Mouse (Mus musculus): ENCODE measurements around the gene Zdhhc20. TPM values are rescaled to one million over a fixed set of nuclear protein-coding genes. Genes with fewer than 3 reads are reported as not detected.
"Not testable (repeated sequence)": the region's sequence is repeated elsewhere in the genome, so short reads cannot be mapped to it uniquely, and the experiment has no call there.

The Zdhhc20 gene
- polyA plus RNA-seq, 1 experiment from 2014 or later, result 70.8 TPM

DNA sequence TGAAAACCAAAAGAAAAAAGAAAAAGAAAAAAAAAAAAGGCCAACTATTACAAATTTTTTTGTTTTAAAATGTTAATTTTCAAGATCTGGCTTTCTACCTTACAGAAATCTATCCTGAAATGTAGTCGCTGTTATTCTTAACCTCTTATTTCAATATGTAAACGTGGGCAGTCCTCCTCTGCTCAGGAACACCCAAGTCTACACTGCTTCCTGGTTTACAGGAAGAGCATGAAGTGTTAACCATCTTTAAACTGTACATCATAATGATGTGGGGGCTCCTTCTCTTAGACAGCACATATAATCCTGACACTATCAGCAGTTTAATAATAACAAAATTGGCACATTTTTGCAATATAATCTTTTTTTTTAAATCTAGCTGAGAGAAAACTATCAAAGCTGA, 4.0 kb downstream of the Zdhhc20 start:
- no peaks in the 10 kb centered on the region for H3K36me3 ChIP-seq
- H3K9me3 ChIP-seq (replicated peaks), result no peaks in the 10 kb centered on the region
- no peak overlapping the region for H3K27ac ChIP-seq
- H3K4me3 ChIP-seq (replicated peaks), result no peak overlapping the region
- WGBS, result 70% methylated on average over 2 of the region's 2 CpGs
- no peak for ATAC-seq (replicated peaks; ENCODE audit: low FRiP score)
- peaks cover 48% of the 10 kb centered on the region for H3K4me1 ChIP-seq
- H3K4me2 ChIP-seq, result no peak overlapping the region
- H3K27me3 ChIP-seq, result no peaks in the 10 kb centered on the region
- no peak overlapping the region for H3K9ac ChIP-seq

DNA sequence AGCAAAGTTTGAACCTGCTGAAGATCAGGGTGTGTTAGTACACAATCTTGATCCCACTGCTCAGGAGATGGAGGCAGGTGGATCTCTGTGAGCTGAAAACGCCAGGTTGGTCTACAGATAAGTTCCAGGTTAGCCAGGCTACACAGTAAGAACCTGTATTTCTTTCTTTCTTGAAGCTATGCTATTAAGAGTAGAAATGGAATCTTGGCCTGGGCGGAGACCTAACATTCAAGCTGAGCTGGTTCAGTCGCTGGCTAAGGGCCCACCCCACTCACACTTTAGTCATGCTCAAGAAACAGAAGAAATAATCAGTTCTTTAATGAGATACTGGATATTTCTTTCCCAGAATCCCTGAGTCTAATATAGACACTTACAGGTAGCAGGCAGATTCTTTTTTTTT, 6.7 kb downstream of the Zdhhc20 start:
- H3K4me1 ChIP-seq, result peaks cover 40% of the 10 kb centered on the region
- H3K27me3 ChIP-seq, result no peaks in the 10 kb centered on the region
- no peak overlapping the region for H3K4me3 ChIP-seq (replicated peaks)
- WGBS, result 80% methylated on average over 3 of the region's 3 CpGs
- ATAC-seq (replicated peaks; ENCODE audit: low FRiP score), result no peak
- no peaks in the 10 kb centered on the region for H3K36me3 ChIP-seq
- no peak overlapping the region for H3K9ac ChIP-seq
- no peaks in the 10 kb centered on the region for H3K9me3 ChIP-seq (replicated peaks)
- H3K27ac ChIP-seq, result peak overlapping the region; percentile 51; the same call in 1 of the 2 replicates
- H3K4me2 ChIP-seq, result no peak overlapping the region

- H3K27ac ChIP-seq, result peak overlapping the region; percentile 51; the same call in 1 of the 2 replicates
- H3K4me1 ChIP-seq, result peaks cover 34% of the 10 kb centered on the region
- no peak overlapping the region for H3K4me2 ChIP-seq
- H3K27me3 ChIP-seq, result no peaks in the 10 kb centered on the region
- H3K9me3 ChIP-seq (replicated peaks), result no peaks in the 10 kb centered on the region
- H3K36me3 ChIP-seq, result no peaks in the 10 kb centered on the region
- no peak overlapping the region for H3K9ac ChIP-seq
- no peak for ATAC-seq (replicated peaks; ENCODE audit: low FRiP score)
- 60% methylated on average over 4 of the region's 4 CpGs for WGBS
- no peak overlapping the region for H3K4me3 ChIP-seq (replicated peaks)
These were observed 7.4 kb downstream of the Zdhhc20 start for GRCm38 (mm10) chr14:57882720-57883119.

- Histone ChIP-seq H3K4me1 (peaks cover 30% of the 10 kb centered on the region), H3K9ac (no peak overlapping the region), H3K27ac (peak overlapping the region; percentile 68), H3K9me3 (replicated peaks) (no peaks in the 10 kb centered on the region), H3K36me3 (0 out of 2 replicates have a peak, but pooled peaks cover 2% of the 10 kb centered on the region), H3K4me3 (replicated peaks) (no peak overlapping the region), H3K27me3 (no peaks in the 10 kb centered on the region), H3K4me2 (no peak overlapping the region)
- no peak; the same call in 1 of the 2 replicates for ATAC-seq (replicated peaks; ENCODE audit: low FRiP score)
- 48% methylated on average over 4 of the region's 4 CpGs for WGBS
These were observed 8.3 kb downstream of the Zdhhc20 start for GRCm38 (mm10) chr14:57881793-57882192.

GRCm38 (mm10) chr14:57881074-57881473, 9.0 kb downstream of the Zdhhc20 start:
- no peak overlapping the region for H3K4me2 ChIP-seq
- ATAC-seq (replicated peaks; ENCODE audit: low FRiP score), result no peak
- peaks cover 30% of the 10 kb centered on the region for H3K4me1 ChIP-seq
- H3K9me3 ChIP-seq (replicated peaks), result no peaks in the 10 kb centered on the region
- no peaks in the 10 kb centered on the region for H3K27me3 ChIP-seq
- 0 out of 2 replicates have a peak, but pooled peaks cover 3% of the 10 kb centered on the region for H3K36me3 ChIP-seq
- no peak overlapping the region for H3K4me3 ChIP-seq (replicated peaks)
- no peak overlapping the region for H3K9ac ChIP-seq
- no peak overlapping the region for H3K27ac ChIP-seq

DNA sequence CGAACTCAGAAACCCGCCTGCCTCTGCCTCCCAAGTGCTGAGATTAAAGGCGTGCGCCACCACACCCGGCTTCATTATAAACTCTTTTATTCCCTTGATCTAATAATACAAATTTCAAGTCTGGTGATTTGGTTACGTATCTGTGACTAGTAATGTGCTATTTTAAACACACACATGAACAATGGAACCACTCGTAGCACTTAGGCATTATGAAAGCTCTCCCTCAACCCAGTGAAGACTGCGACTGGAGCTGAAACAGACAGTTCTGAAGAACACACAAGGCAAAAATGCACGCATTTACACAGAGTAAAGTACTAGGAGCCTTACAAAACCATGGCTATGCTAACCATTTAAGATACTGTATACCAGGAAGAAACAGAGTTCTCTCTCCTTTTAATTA, 12.2 kb downstream of the Zdhhc20 start:
- H3K4me3 ChIP-seq (replicated peaks), result no peak overlapping the region
- no peak for ATAC-seq (replicated peaks; ENCODE audit: low FRiP score)
- no peaks in the 10 kb centered on the region for H3K9me3 ChIP-seq (replicated peaks)
- no peaks in the 10 kb centered on the region for H3K27me3 ChIP-seq
- no peak overlapping the region for H3K27ac ChIP-seq
- WGBS, result 93% methylated on average over 9 of the region's 9 CpGs
- no peak overlapping the region for H3K4me2 ChIP-seq
- peaks cover 22% of the 10 kb centered on the region for H3K36me3 ChIP-seq
- peaks cover 17% of the 10 kb centered on the region for H3K4me1 ChIP-seq
- H3K9ac ChIP-seq, result no peak overlapping the region

- Histone ChIP-seq H3K9ac (no peak overlapping the region), H3K4me2 (no peak overlapping the region), H3K9me3 (replicated peaks) (no peaks in the 10 kb centered on the region), H3K4me3 (replicated peaks) (no peak overlapping the region), H3K4me1 (no peaks in the 10 kb centered on the region), H3K36me3 (peaks cover 61% of the 10 kb centered on the region), H3K27me3 (no peaks in the 10 kb centered on the region), H3K27ac (no peak overlapping the region)
- WGBS, result 90% methylated on average over 3 of the region's 3 CpGs
- no peak for ATAC-seq (replicated peaks; ENCODE audit: low FRiP score)
These were observed 23.3 kb downstream of the Zdhhc20 start for GRCm38 (mm10) chr14:57866676-57867276.

GRCm38 (mm10) chr14:57865256-57865655, 24.8 kb downstream of the Zdhhc20 start:
- no peak overlapping the region for H3K4me2 ChIP-seq
- 92% methylated on average over 3 of the region's 3 CpGs for WGBS
- no peak overlapping the region for H3K4me3 ChIP-seq (replicated peaks)
- ATAC-seq (replicated peaks; ENCODE audit: low FRiP score), result no peak
- no peaks in the 10 kb centered on the region for H3K4me1 ChIP-seq
- H3K9me3 ChIP-seq (replicated peaks), result no peaks in the 10 kb centered on the region
- no peak overlapping the region for H3K27ac ChIP-seq
- H3K27me3 ChIP-seq, result no peaks in the 10 kb centered on the region
- peaks cover 73% of the 10 kb centered on the region for H3K36me3 ChIP-seq
- no peak overlapping the region for H3K9ac ChIP-seq

GRCm38 (mm10) chr14:57863129-57863528, 26.9 kb downstream of the Zdhhc20 start:
- Histone ChIP-seq H3K4me3 (replicated peaks) (no peak overlapping the region), H3K9me3 (replicated peaks) (no peaks in the 10 kb centered on the region), H3K36me3 (peaks cover 74% of the 10 kb centered on the region), H3K9ac (no peak overlapping the region), H3K4me1 (no peaks in the 10 kb centered on the region), H3K27ac (no peak overlapping the region), H3K4me2 (no peak overlapping the region), H3K27me3 (no peaks in the 10 kb centered on the region)
- no peak for ATAC-seq (replicated peaks; ENCODE audit: low FRiP score)
- WGBS, result 71% methylated on average over 2 of the region's 2 CpGs

DNA sequence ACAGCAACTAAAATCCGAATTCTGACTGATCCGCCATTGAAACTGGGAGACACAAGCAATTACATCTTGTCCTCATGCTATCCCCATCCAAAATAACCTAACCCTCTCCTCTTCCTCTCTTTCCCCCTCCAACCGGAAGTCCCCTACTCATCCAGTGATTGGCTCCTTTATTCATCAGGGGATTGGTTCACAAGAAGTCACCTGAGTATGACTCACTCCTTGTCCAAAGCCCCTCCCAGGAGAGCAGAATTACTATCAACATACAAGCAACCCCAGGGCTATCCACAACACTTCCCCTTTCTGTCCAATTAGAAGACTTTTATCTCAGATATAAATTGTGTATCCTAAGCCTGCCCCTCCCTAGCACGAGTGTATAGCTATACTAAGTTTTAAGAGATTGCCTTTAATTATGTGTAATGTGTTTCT, 28.1 kb downstream of the Zdhhc20 start:
- Histone ChIP-seq H3K27ac (no peak overlapping the region), H3K36me3 (peaks cover 80% of the 10 kb centered on the region), H3K4me2 (no peak overlapping the region), H3K9ac (no peak overlapping the region), H3K4me1 (no peaks in the 10 kb centered on the region), H3K9me3 (replicated peaks) (no peaks in the 10 kb centered on the region), H3K4me3 (replicated peaks) (no peak overlapping the region), H3K27me3 (no peaks in the 10 kb centered on the region)
- ATAC-seq (replicated peaks; ENCODE audit: low FRiP score), result no peak
- WGBS, result 90% methylated on average over 4 of the region's 4 CpGs

- peaks cover 80% of the 10 kb centered on the region for H3K36me3 ChIP-seq
- no peaks in the 10 kb centered on the region for H3K27me3 ChIP-seq
- no peak overlapping the region for H3K9ac ChIP-seq
- no peak for ATAC-seq (replicated peaks; ENCODE audit: low FRiP score)
- no peak overlapping the region for H3K4me2 ChIP-seq
- H3K9me3 ChIP-seq (replicated peaks), result no peaks in the 10 kb centered on the region
- H3K27ac ChIP-seq, result no peak overlapping the region
- H3K4me1 ChIP-seq, result no peaks in the 10 kb centered on the region
- no peak overlapping the region for H3K4me3 ChIP-seq (replicated peaks)
These were observed 30.6 kb downstream of the Zdhhc20 start for GRCm38 (mm10) chr14:57859520-57859919.

GRCm38 (mm10) chr14:57858601-57859000, 31.5 kb downstream of the Zdhhc20 start:
- 90% methylated on average over 2 of the region's 2 CpGs for WGBS
- H3K9ac ChIP-seq, result no peak overlapping the region
- H3K27me3 ChIP-seq, result no peaks in the 10 kb centered on the region
- no peaks in the 10 kb centered on the region for H3K9me3 ChIP-seq (replicated peaks)
- peaks cover 72% of the 10 kb centered on the region for H3K36me3 ChIP-seq
- H3K4me3 ChIP-seq (replicated peaks), result no peak overlapping the region
- no peak overlapping the region for H3K27ac ChIP-seq
- no peak for ATAC-seq (replicated peaks; ENCODE audit: low FRiP score)
- no peak overlapping the region for H3K4me2 ChIP-seq
- no peaks in the 10 kb centered on the region for H3K4me1 ChIP-seq

DNA sequence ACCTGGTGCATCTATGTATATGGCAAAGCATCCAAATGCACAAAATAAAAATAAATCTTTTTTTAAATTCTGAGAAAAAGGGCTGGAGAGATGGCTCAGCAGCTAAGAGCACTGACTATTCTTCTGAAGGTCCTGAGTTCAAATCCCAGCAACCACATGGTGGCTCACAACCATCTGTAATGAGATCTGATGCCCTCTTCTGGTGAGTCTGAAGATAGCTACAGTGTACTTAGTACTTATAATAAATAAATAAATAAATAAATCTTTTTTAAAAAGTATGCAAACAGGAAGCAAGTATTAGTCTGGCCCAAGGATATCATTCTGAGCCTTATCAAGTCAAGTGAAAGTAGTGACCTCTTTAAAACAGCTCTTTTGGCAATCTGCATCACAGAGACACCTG, 34.0 kb downstream of the Zdhhc20 start:
- H3K27me3 ChIP-seq; H3K9me3 ChIP-seq (replicated peaks); H3K4me2 ChIP-seq; H3K4me1 ChIP-seq; H3K9ac ChIP-seq; ATAC-seq (replicated peaks; ENCODE audit: low FRiP score); H3K27ac ChIP-seq; H3K4me3 ChIP-seq (replicated peaks): not testable (repeated sequence)
- H3K36me3 ChIP-seq, result peaks cover 68% of the 10 kb centered on the region

All from kidney, embryonic 15.5 days (tissue).